Mouse (Mus musculus) effector memory CD4-positive, alpha-beta T cell, adult 5 months (primary cell): ENCODE measurements around the gene Crct1. TPM values are rescaled to one million over a fixed set of nuclear protein-coding genes. Genes with fewer than 3 reads are reported as not detected.

Experiments used
- polyA plus RNA-seq: library from polyadenylated mRNA; unstranded; fragments of 100-300 nt; shearing (Covaris generic); gene quantifications from one replicate; pipeline ENCODE4 v1.2.1, GENCODE M21; 2017

The Crct1 gene
- polyA plus RNA-seq = not detected

GRCm38 (mm10) chr3:93015460-93016104 is at the start of gene Crct1:
TSS of gene Crct1 (minus strand) at chr3:93015687.

GRCm38 (mm10) chr3:93018960-93019359 is 3.5 kb upstream of the Crct1 start, which contains the start of gene Lce1m:
TSS of gene Lce1m (minus strand) at chr3:93019060.

GRCm38 (mm10) chr3:92991926-92992325 is 23.6 kb downstream of the Crct1 start, which contains the start of gene Lce3f:
TSS of gene Lce3f (plus strand) at chr3:92992226.

GRCm38 (mm10) chr3:92966761-92967160 is 48.7 kb downstream of the Crct1 start, which contains the start of gene Lce3e:
TSS of gene Lce3e (plus strand) at chr3:92967061.

Other genes with a start within 250 kb of the Crct1 start
- not detected for gene Lce1i, start 236.8 kb downstream of the Crct1 start, polyA plus RNA-seq
- gene Lce1j, start 225.2 kb downstream of the Crct1 start, polyA plus RNA-seq = not detected
- not detected for gene Lce1k, start 207.8 kb downstream of the Crct1 start, polyA plus RNA-seq
- not detected for gene Kprp, start 188.4 kb downstream of the Crct1 start, polyA plus RNA-seq
- not detected for gene Lce1l, start 164.4 kb downstream of the Crct1 start, polyA plus RNA-seq
- not detected for gene 2310050C09Rik, start 145.5 kb downstream of the Crct1 start, polyA plus RNA-seq
- not detected for gene Lce3a, start 89.5 kb downstream of the Crct1 start, polyA plus RNA-seq
- not detected for gene Lce3b, start 82.7 kb downstream of the Crct1 start, polyA plus RNA-seq
- not detected for gene Lce3c, start 71.2 kb downstream of the Crct1 start, polyA plus RNA-seq
- gene Lce3d, start 58.3 kb downstream of the Crct1 start, polyA plus RNA-seq = not detected
- not detected for gene Lce3e, start 48.6 kb downstream of the Crct1 start, polyA plus RNA-seq
- gene Lce3f, start 23.5 kb downstream of the Crct1 start, polyA plus RNA-seq = not detected
- not detected for gene Lce1m, start 3.4 kb upstream of the Crct1 start, polyA plus RNA-seq
- not detected for gene Gm4858, start 53.1 kb upstream of the Crct1 start, polyA plus RNA-seq
- gene Crnn, start 129.1 kb upstream of the Crct1 start, polyA plus RNA-seq = not detected
- not detected for gene Flg2, start 181.6 kb upstream of the Crct1 start, polyA plus RNA-seq